Mouse (Mus musculus) myocyte (in vitro differentiated cells): ENCODE results near the gene Smurf2.

ENCODE experiments used
- E2F4 ChIP-seq: IDR thresholded peaks from one replicate; pipeline ENCODE4 v1.6.1; 2011; ENCODE audit warnings: mild to moderate bottlenecking, control low read depth, moderate library complexity; ENCODE audit not compliant: insufficient read depth
- MAX ChIP-seq: IDR thresholded peaks from one replicate; pipeline ENCODE4 v1.6.1; 2011; ENCODE audit warnings: low read depth, mild to moderate bottlenecking, control low read depth
- POLR2A ChIP-seq: IDR thresholded peaks from one replicate; pipeline ENCODE4 v1.6.1; 2011; ENCODE audit warnings: low read depth, mild to moderate bottlenecking, control low read depth, moderate library complexity; ENCODE audit not compliant: insufficient read length
- TCF12 ChIP-seq: IDR thresholded peaks from one replicate; pipeline ENCODE4 v1.6.1; 2011; ENCODE audit warnings: mild to moderate bottlenecking, control low read depth; ENCODE audit not compliant: poor library complexity, insufficient read depth, severe bottlenecking

GRCm38 (mm10) chr11:106819595-106819994, 100.9 kb downstream of the Smurf2 start:
- no peak for TF ChIP-seq TCF12
- no peak for TF ChIP-seq POLR2A
- TF ChIP-seq E2F4, result no peak
- no peak for TF ChIP-seq MAX
